Mouse (Mus musculus) layer of hippocampus, adult 8-10 months (tissue): ENCODE measurements at regions not wholly inside any gene's neighbourhood (a gene's known extent, or its start where the extent isn't known, plus 50 kb on each side); places are given as distances from the start of the nearest gene placed in this dataset.
"Not testable (repeated sequence)": the region's sequence is repeated elsewhere in the genome, so short reads cannot be mapped to it uniquely, and the experiment has no call there.

Experiments used
- DNase-seq, 2 experiments: peaks; one replicate each; pipeline ENCODE4 v3.0.0; 2022; ENCODE audit warnings: low spot score in 2 of 2

- no peak for DNase-seq
These were observed 103.7 kb downstream of the Dad1 start for GRCm38 (mm10) chr14:54150221-54150620.

GRCm38 (mm10) chr14:54148626-54149025 lies 105.3 kb downstream of the Dad1 start:
- DNase-seq = no peak

GRCm38 (mm10) chr14:54148121-54148520 lies 105.8 kb downstream of the Dad1 start:
- DNase-seq = no peak

- DNase-seq = no peak
These were observed 106.4 kb downstream of the Dad1 start for GRCm38 (mm10) chr14:54147546-54147945.

GRCm38 (mm10) chr14:54145743-54146741 lies 107.9 kb downstream of the Dad1 start:
- no peak for DNase-seq

GRCm38 (mm10) chr14:54143828-54144227 lies 110.1 kb downstream of the Dad1 start:
- DNase-seq = no peak

- no peak for DNase-seq
These were observed 115.6 kb downstream of the Dad1 start for GRCm38 (mm10) chr14:54138288-54138687.

- DNase-seq = no peak
These were observed 117.4 kb downstream of the Dad1 start for GRCm38 (mm10) chr14:54136538-54136937.

GRCm38 (mm10) chr14:54128334-54128733 lies 125.6 kb downstream of the Dad1 start:
- DNase-seq = no peak

GRCm38 (mm10) chr14:54125510-54125909 lies 128.4 kb downstream of the Dad1 start:
- no peak for DNase-seq

GRCm38 (mm10) chr14:54121973-54122372 lies 131.9 kb downstream of the Dad1 start:
- no peak for DNase-seq

GRCm38 (mm10) chr14:54121340-54121739 lies 132.6 kb downstream of the Dad1 start:
- no peak for DNase-seq

- no peak for DNase-seq
These were observed 133.7 kb downstream of the Dad1 start for GRCm38 (mm10) chr14:54120194-54120593.

GRCm38 (mm10) chr14:54117607-54118006 lies 136.3 kb downstream of the Dad1 start:
- DNase-seq = not testable (repeated sequence)

- DNase-seq = no peak
These were observed 140.7 kb downstream of the Dad1 start for GRCm38 (mm10) chr14:54113216-54113615.

- no peak for DNase-seq
These were observed 142.9 kb downstream of the Dad1 start for GRCm38 (mm10) chr14:54110971-54111370.

GRCm38 (mm10) chr14:54109129-54109528 lies 144.8 kb downstream of the Dad1 start:
- no peak for DNase-seq

GRCm38 (mm10) chr14:54108311-54109074 lies 145.4 kb downstream of the Dad1 start:
- DNase-seq = peak in 1 of 2 experiments; percentile 15

- DNase-seq = no peak
These were observed 146.6 kb downstream of the Dad1 start for GRCm38 (mm10) chr14:54107204-54107796.

- DNase-seq = no peak
These were observed 149.7 kb downstream of the Dad1 start for GRCm38 (mm10) chr14:54104243-54104642.

- no peak for DNase-seq
These were observed 150.4 kb downstream of the Dad1 start for GRCm38 (mm10) chr14:54103541-54103940.

GRCm38 (mm10) chr14:54103115-54103514 lies 150.8 kb downstream of the Dad1 start:
- DNase-seq = no peak
